Mouse (Mus musculus): ENCODE data around the gene Fez2.

DNA sequence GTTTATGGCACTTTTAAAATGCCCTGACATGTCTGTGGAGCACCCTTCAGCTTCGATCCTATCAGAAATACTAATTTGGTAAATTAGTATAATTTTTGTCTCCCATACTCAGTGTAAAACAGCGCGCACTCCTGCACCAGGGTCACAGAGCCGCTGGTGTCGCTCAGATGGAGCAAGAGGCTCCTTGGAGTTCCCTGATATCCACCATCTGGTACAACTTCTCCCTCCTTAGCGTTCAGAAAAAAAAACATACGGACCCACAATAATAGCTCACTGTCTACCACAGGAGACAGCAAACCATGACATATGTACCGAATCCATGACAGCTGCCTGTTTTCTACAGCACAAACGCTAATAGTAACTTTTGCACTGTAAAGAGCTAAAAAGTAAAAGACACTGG is 37.6 kb upstream of the Fez2 start:
- TF ChIP-seq POLR2A (IDR thresholded peaks at IDR 0.05; ENCODE audit: extremely low read depth, insufficient read depth, low read length), result no peak
- TF ChIP-seq CTCF (IDR thresholded peaks at IDR 0.05; ENCODE audit: extremely low read depth, insufficient read depth, low read length), result no peak
